Mouse (Mus musculus) ovary, adult 2 months (tissue): ENCODE results near the gene Fbxo27. TPM values are rescaled to one million over a fixed set of nuclear protein-coding genes. Genes with fewer than 3 reads are reported as not detected.

ENCODE experiments used
- polyA plus RNA-seq: library from polyadenylated mRNA; depleted of rRNA; stranded (reverse); fragments of >200 nt; gene quantifications from 2 replicates; pipeline ENCODE4 v1.2.3, GENCODE M21; 2012; rRNA removed

Fbxo27 gene
- 29.2 and 37.0 TPM in 2 replicates for polyA plus RNA-seq

GRCm38 (mm10) chr7:28692545-28693320 lies at the start of gene Fbxo27:
Fbxo27 (plus strand) TSS chr7:28692849.

GRCm38 (mm10) chr7:28716590-28717281 lies 24.1 kb downstream of the Fbxo27 start, which contains the start of gene Fbxo17:
Fbxo17 (plus strand) TSS chr7:28716804.

GRCm38 (mm10) chr7:28741709-28742438 lies 49.2 kb downstream of the Fbxo27 start, which contains the start of the genes Mrps12 and Sars2:
Mrps12 (minus strand) TSS chr7:28741820.
Sars2 (plus strand) TSS chr7:28741992.

Other genes with a start within 250 kb of the Fbxo27 start
- 38.7 and 38.9 TPM in 2 replicates for gene Lrfn1, start 240.9 kb upstream of the Fbxo27 start, polyA plus RNA-seq
- gene Ifnl2, start 182.4 kb upstream of the Fbxo27 start, polyA plus RNA-seq, result not detected in 2 replicates
- not detected in 2 replicates for gene Ifnl3, start 170.0 kb upstream of the Fbxo27 start, polyA plus RNA-seq
- 0.73 and 4.9 TPM in 2 replicates for gene Sycn, start 152.0 kb upstream of the Fbxo27 start, polyA plus RNA-seq
- gene Nccrp1, start 145.6 kb upstream of the Fbxo27 start, polyA plus RNA-seq, result 0.08 TPM in 1 of 2 replicates, not detected in the other
- gene Samd4b, start 94.7 kb upstream of the Fbxo27 start, polyA plus RNA-seq, result 155 and 181 TPM in 2 replicates
- gene Pak4, start 94.7 kb upstream of the Fbxo27 start, polyA plus RNA-seq, result 63.5 and 68.3 TPM in 2 replicates
- 1.6 and 1.8 TPM in 2 replicates for gene Acp7, start 61.5 kb upstream of the Fbxo27 start, polyA plus RNA-seq
- 18.7 and 28.0 TPM in 2 replicates for gene Fbxo17, start 24.0 kb downstream of the Fbxo27 start, polyA plus RNA-seq
- gene Mrps12, start 49.0 kb downstream of the Fbxo27 start, polyA plus RNA-seq, result 105 and 112 TPM in 2 replicates
- gene Sars2, start 49.1 kb downstream of the Fbxo27 start, polyA plus RNA-seq, result 25.8 and 31.4 TPM in 2 replicates
- gene Ccer2, start 63.3 kb downstream of the Fbxo27 start, polyA plus RNA-seq, result not detected in 2 replicates
- gene Sirt2, start 73.9 kb downstream of the Fbxo27 start, polyA plus RNA-seq, result 78.6 and 92.9 TPM in 2 replicates
- 56.1 and 60.3 TPM in 2 replicates for gene Nfkbib, start 74.7 kb downstream of the Fbxo27 start, polyA plus RNA-seq
- 2.7 and 2.8 TPM in 2 replicates for gene Rinl, start 96.1 kb downstream of the Fbxo27 start, polyA plus RNA-seq
- 204 and 341 TPM in 2 replicates for gene Hnrnpl, start 115.7 kb downstream of the Fbxo27 start, polyA plus RNA-seq
- 442 and 460 TPM in 2 replicates for gene Ech1, start 132.4 kb downstream of the Fbxo27 start, polyA plus RNA-seq
- gene Lgals4, start 141.0 kb downstream of the Fbxo27 start, polyA plus RNA-seq, result 20.6 and 30.5 TPM in 2 replicates
- gene Lgals7, start 171.0 kb downstream of the Fbxo27 start, polyA plus RNA-seq, result 46.3 and 60.8 TPM in 2 replicates
- gene Capn12, start 188.6 kb downstream of the Fbxo27 start, polyA plus RNA-seq, result 0.78 and 1.0 TPM in 2 replicates